Mouse (Mus musculus) neural tube, embryonic 11.5 days (tissue): ENCODE results near the gene Gm13030. TPM values are rescaled to one million over a fixed set of nuclear protein-coding genes. Genes with fewer than 3 reads are reported as not detected.
A peak's percentile ranks its signal among the peaks of the same experiment; 100 is the strongest.
"Not testable (repeated sequence)": the region's sequence is repeated elsewhere in the genome, so short reads cannot be mapped to it uniquely, and the experiment has no call there.

ENCODE experiments used
- ATAC-seq: fragments of 200-750 bp; cut with Nextera tagmentation; 2 replicates; pipeline ENCODE4 v1.8.0; 2017; ENCODE audit warnings: moderate number of reproducible peaks, mild to moderate bottlenecking, moderate TSS enrichment, moderate library complexity; ENCODE audit not compliant: insufficient read depth, low FRiP score, low TSS enrichment
- DNase-seq: peaks from one replicate; pipeline ENCODE4 v3.0.0-alpha.2; 2015; ENCODE audit warnings: low spot score
- H3K27ac ChIP-seq: fragments of 300-500 bp; sonication (generic); 2 replicates; pipeline ENCODE4 v1.5.1; 2014; ENCODE audit warnings: low read depth, mild to moderate bottlenecking, low read length
- H3K27me3 ChIP-seq: fragments of 300-500 bp; sonication (generic); 2 replicates; pipeline ENCODE4 v1.6.1; 2014; ENCODE audit warnings: mild to moderate bottlenecking, low read length, mixed read lengths; ENCODE audit not compliant: control insufficient read depth, insufficient read depth
- H3K36me3 ChIP-seq: fragments of 300-500 bp; sonication (generic); 2 replicates; pipeline ENCODE4 v1.6.1; 2014; ENCODE audit warnings: mild to moderate bottlenecking, low read length, moderate library complexity, mixed read lengths; ENCODE audit not compliant: control insufficient read depth, insufficient read depth
- H3K4me1 ChIP-seq: fragments of 300-500 bp; sonication (generic); 2 replicates; pipeline ENCODE4 v1.6.1; 2014; ENCODE audit warnings: low read length, mixed read lengths; ENCODE audit not compliant: control insufficient read depth, insufficient read depth
- H3K4me2 ChIP-seq: fragments of 300-500 bp; sonication (generic); 2 replicates; pipeline ENCODE4 v1.6.1; 2014; ENCODE audit warnings: low read depth, mild to moderate bottlenecking, moderate library complexity
- H3K4me3 ChIP-seq: fragments of 300-500 bp; sonication (generic); 2 replicates; pipeline ENCODE4 v1.5.1; 2014; ENCODE audit warnings: low read depth, low read length
- H3K9ac ChIP-seq: fragments of 300-500 bp; sonication (generic); 2 replicates; pipeline ENCODE4 v1.6.1; 2014; ENCODE audit warnings: mild to moderate bottlenecking, low read length
- H3K9me3 ChIP-seq: fragments of 300-500 bp; sonication (generic); 2 replicates; pipeline ENCODE4 v1.6.1; 2016; ENCODE audit warnings: low read length; ENCODE audit not compliant: control insufficient read depth
- WGBS: fragments of 180-500 bp; shearing (Covaris S2); extraction: QIAGEN DNeasy Blood & Tissue Kit; methylation state at CpG from one replicate; pipeline ENCODE4 v1.1.7; 2014; 5-methylcytosine and 5-hydroxymethylcytosine counted together
- polyA plus RNA-seq: library from polyadenylated mRNA; unstranded; fragments of >200 nt; fragmentation: Nextera tagmentation; extraction: Ambion mirVana; gene quantifications from 2 replicates; pipeline ENCODE4 v1.2.1, GENCODE M21; 2014

Gm13030 gene
- polyA plus RNA-seq, 1 experiment from 2014 or later, result not detected

DNA sequence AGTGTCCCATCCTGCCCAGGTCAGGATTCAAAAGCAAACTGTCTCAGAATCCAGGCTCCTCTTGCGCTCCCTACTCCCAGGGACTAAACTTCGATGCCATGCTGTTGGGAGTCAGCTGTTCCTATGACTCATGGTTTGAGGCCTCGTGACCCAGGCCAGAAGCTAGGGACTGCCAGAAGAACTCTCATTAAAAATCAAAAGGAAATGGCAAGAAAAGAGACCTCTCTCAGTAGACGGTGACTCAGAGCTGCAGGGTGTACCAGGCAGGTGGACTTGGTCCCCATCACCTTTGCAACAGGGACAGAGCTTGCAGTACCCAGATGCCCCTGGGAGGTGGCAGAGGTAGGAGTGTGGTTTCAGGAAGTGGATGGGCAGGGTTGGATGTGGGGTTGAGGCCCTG is 4.0 kb upstream of the Gm13030 start, which contains the start of gene Pla2g2e:
TSS of gene Pla2g2e (plus strand) at position 212 of the 400 bp plus-strand sequence.
- H3K4me2 ChIP-seq, result no peak within 1 kb of the TSS
- ATAC-seq, result no peak
- H3K36me3 ChIP-seq, result no peaks in the 10 kb centered on the region
- 83% methylated on average over 4 of the region's 4 CpGs for WGBS
- H3K9me3 ChIP-seq, result no peaks in the 10 kb centered on the region
- no peak within 1 kb of the TSS for H3K27ac ChIP-seq
- H3K4me3 ChIP-seq, result no peak within 1 kb of the TSS
- H3K27me3 ChIP-seq, result no peaks in the 10 kb centered on the region
- 0 out of 2 replicates have a peak, but pooled peaks cover 6% of the 10 kb centered on the region for H3K4me1 ChIP-seq
- H3K9ac ChIP-seq, result no peak within 1 kb of the TSS
- DNase-seq, result no peak

DNA sequence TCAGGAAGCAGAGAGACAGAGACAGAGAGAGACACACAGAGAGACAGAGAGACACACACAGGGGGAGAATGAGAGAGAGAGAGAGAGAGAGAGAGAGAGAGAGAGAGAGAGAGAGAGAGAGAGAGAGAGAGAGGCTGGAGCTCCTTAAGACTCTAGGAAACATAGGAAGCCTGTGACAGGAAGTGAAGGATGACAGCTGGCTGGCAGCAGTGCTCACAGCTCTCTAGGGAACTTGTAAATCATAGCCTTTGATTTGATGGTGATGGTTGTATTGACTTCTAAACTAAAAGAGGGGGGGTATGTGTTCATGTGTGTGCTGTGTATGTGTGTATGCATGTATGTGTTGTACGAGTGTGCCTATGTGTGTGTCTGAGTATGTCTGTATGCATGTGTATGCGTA is 2.2 kb upstream of the Gm13030 start:
- H3K27me3 ChIP-seq, result no peaks in the 10 kb centered on the region
- no peak overlapping the region for H3K4me2 ChIP-seq
- H3K4me1 ChIP-seq, result no peaks in the 10 kb centered on the region
- H3K9ac ChIP-seq, result no peak overlapping the region
- H3K27ac ChIP-seq, result no peak overlapping the region
- H3K4me3 ChIP-seq, result no peak overlapping the region
- H3K36me3 ChIP-seq, result no peaks in the 10 kb centered on the region
- DNase-seq (no peak), ATAC-seq (no peak)
- H3K9me3 ChIP-seq, result no peaks in the 10 kb centered on the region
- 95% methylated on average over 2 of the region's 2 CpGs for WGBS

DNA sequence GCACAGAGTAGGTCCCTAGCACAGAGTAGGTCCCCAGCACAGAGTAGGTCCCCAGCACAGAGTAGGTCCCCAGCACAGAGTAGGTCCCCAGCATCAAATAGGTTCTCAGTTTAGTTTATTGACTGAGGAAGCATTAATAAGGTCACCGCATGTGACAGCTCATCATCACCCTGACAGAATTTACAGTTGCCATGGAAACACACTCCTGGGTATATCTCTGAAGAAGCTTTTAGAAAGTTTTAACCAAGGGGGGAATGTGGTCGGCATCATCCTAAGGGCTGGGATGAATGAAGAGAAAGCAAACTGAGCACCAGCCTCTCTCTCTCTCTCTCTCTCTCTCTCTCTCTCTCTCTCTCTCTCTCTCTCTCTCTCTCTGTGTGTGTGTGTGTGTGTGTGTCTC is 1.5 kb upstream of the Gm13030 start:
- not testable (repeated sequence) for H3K27me3 ChIP-seq, DNase-seq, H3K4me3 ChIP-seq, H3K36me3 ChIP-seq, H3K27ac ChIP-seq, H3K4me2 ChIP-seq, H3K4me1 ChIP-seq, ATAC-seq, H3K9ac ChIP-seq, H3K9me3 ChIP-seq
- WGBS, result 92% methylated on average over 2 of the region's 2 CpGs

DNA sequence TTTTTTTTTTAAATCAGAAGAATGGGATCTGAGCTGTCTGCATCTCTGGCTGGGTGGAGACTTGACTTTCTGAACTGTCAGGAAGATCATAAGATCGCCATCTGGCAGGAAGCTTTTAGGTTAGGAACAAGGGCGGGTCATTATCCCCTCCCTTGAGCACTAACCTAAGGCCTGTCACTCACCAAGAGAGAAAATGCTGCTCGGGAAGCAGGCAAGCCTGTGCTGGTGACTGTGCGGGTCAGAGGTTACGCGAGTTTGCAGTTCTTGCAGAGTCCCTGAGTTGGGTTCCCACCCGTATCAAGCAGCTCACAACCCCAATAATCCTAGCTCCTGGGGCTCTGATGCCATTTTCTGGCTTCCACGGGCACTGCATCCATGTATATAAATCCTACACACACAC is 5.1 kb downstream of the Gm13030 start:
- DNase-seq, result no peak
- Histone ChIP-seq H3K36me3 (no peaks in the 10 kb centered on the region), H3K9me3 (no peaks in the 10 kb centered on the region), H3K27ac (no peak overlapping the region), H3K4me3 (no peak overlapping the region), H3K9ac (no peak overlapping the region), H3K27me3 (no peaks in the 10 kb centered on the region), H3K4me2 (no peak overlapping the region), H3K4me1 (no peaks in the 10 kb centered on the region)
- 55% methylated on average over 8 of the region's 8 CpGs for WGBS
- ATAC-seq, result no peak

DNA sequence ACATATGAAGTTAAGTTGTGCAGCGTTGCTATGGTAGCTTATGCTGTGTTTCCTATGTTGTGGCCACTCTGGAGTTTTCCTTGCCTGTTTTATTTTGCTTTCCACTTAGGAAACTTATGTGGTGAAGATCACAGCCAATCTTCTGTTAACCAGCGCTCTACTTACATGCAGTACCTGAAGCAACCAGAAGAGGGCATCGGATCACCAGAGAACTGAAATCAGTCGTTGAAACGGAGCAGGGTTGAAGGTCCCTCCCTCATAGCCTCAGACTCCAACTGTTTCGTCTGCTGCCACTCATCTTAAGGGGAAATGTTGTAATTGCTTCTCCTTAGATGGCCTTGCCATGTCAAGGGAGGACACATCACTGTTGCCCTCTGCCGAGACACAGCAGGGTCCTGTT is 7.4 kb downstream of the Gm13030 start:
- no peak overlapping the region for H3K27ac ChIP-seq
- no peak for ATAC-seq
- 14% methylated on average over 7 of the region's 7 CpGs for WGBS
- H3K9me3 ChIP-seq, result no peaks in the 10 kb centered on the region
- no peaks in the 10 kb centered on the region for H3K4me1 ChIP-seq
- no peak overlapping the region for H3K4me3 ChIP-seq
- no peaks in the 10 kb centered on the region for H3K27me3 ChIP-seq
- no peak overlapping the region for H3K9ac ChIP-seq
- no peak overlapping the region for H3K4me2 ChIP-seq
- DNase-seq, result peak; percentile 74
- H3K36me3 ChIP-seq, result no peaks in the 10 kb centered on the region

DNA sequence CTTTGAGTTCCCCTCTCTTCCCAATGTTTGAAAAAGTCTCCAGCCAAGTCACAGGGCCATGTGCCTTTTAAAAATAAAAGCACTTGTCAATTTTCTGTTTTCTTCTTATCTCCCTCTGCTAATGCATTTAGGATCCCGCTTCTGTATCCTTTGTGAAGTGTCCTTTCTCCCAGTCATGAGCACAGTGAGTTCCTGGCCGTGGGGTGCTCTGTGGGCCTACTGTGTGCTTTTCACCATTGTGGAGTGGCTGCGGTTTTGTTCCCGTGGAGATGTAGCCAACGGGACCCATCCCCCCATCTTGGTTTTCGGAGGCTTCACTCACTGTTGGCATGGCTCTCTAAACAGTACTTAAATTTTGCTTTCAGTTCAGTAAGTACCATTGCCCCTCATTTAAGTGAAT is 7.8 kb downstream of the Gm13030 start:
- no peak overlapping the region for H3K27ac ChIP-seq
- 78% methylated on average over 6 of the region's 6 CpGs for WGBS
- H3K4me2 ChIP-seq, result no peak overlapping the region
- no peaks in the 10 kb centered on the region for H3K4me1 ChIP-seq
- H3K36me3 ChIP-seq, result no peaks in the 10 kb centered on the region
- no peaks in the 10 kb centered on the region for H3K27me3 ChIP-seq
- H3K9ac ChIP-seq, result no peak overlapping the region
- no peak for ATAC-seq
- H3K9me3 ChIP-seq, result no peaks in the 10 kb centered on the region
- DNase-seq, result no peak
- H3K4me3 ChIP-seq, result no peak overlapping the region

DNA sequence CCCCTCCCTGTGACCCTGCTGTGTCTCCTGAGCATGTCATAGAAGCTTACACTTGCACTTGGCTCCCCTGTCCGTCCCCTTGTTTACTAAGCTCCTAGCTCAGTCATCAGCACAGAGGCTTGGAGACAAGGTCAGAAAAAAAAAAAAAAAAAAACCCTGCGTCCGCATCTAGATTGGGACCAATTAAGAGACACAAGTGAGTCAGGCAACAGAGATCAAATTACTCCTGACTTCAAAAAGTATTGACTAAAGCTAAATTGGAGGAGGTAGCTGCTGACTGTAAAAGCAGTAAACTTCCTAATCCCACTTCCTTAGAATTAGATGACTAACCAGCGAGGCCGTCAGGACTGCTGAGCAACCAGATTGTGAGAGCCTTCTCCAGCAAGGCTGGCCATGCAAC is 8.7 kb downstream of the Gm13030 start:
- DNase-seq (no peak), ATAC-seq (no peak)
- Histone ChIP-seq H3K4me1 (no peaks in the 10 kb centered on the region), H3K27me3 (no peaks in the 10 kb centered on the region), H3K27ac (no peak overlapping the region), H3K4me3 (no peak overlapping the region), H3K9ac (no peak overlapping the region), H3K9me3 (no peaks in the 10 kb centered on the region), H3K36me3 (no peaks in the 10 kb centered on the region), H3K4me2 (no peak overlapping the region)
- 28% methylated on average over 5 of the region's 5 CpGs for WGBS

DNA sequence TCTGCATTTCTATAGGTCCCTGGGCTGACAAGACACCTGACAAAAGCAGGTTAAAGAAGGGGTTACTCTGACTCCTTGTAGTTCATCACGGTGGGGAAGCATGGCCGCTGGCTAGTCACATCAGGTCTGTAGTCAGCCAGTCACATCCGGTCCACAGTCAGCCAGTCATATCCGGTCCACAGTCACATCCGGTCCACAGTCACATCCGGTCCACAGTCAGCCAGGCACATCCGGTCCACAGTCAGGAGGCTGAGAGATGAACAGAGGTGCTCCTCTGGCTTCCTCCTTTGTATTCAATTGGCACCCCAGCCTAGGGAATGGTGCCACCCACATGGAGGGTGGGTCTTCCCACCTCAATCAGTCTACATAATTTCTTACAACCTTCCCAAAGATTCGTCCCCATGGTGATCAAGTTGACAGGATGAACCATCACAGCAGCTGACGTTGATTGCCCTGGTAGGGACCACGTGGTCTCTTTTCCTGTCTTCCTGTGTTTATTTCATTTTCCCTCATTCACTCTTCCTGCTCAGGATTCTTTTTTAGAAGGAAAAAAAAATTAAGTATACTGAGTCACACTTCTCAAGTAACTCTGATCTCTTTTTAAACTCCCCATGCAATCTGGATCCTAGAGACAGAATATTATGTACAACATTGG is 10.3 kb downstream of the Gm13030 start, which contains the start of gene Pla2g5:
TSS of gene Pla2g5 (minus strand) at position 139 of the 655 bp plus-strand sequence.
- DNase-seq (no peak), ATAC-seq (no peak)
- WGBS, result 78% methylated on average over 10 of the region's 10 CpGs
- H3K4me2 ChIP-seq, result no peak within 1 kb of the TSS
- no peak within 1 kb of the TSS for H3K9ac ChIP-seq
- H3K9me3 ChIP-seq, result no peaks in the 10 kb centered on the region
- no peaks in the 10 kb centered on the region for H3K4me1 ChIP-seq
- no peaks in the 10 kb centered on the region for H3K27me3 ChIP-seq
- no peaks in the 10 kb centered on the region for H3K36me3 ChIP-seq
- H3K27ac ChIP-seq, result no peak within 1 kb of the TSS
- H3K4me3 ChIP-seq, result no peak within 1 kb of the TSS

DNA sequence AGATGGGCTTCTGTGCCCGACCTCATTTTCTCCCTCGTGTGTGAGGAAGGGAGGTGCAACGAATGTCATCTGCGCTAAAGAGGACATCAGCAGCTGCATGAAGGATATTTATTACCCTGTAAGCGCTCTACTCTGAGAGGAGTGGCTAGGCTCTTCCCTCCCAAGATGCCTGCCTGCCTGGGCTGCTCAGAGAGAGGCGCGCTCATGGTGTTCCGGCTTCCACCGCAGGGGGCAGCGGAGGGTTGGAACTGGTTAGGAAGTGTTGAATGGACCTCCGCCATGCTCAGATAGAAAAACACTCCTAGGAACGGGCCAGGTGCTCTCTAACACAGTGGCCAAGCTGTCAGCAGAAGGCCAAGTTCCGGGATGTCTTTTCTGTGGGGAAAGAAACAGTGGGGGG is 14.0 kb downstream of the Gm13030 start:
- peak overlapping the region; percentile 19; the same call in 1 of the 2 replicates for H3K4me3 ChIP-seq
- H3K4me1 ChIP-seq, result no peaks in the 10 kb centered on the region
- no peaks in the 10 kb centered on the region for H3K36me3 ChIP-seq
- WGBS, result 5% methylated on average over 13 of the region's 13 CpGs
- peak overlapping the region; percentile 43; the same call in 1 of the 2 replicates for H3K9ac ChIP-seq
- no peak overlapping the region for H3K27ac ChIP-seq
- no peaks in the 10 kb centered on the region for H3K27me3 ChIP-seq
- H3K9me3 ChIP-seq, result no peaks in the 10 kb centered on the region
- H3K4me2 ChIP-seq, result peak overlapping the region; percentile 33
- DNase-seq (peak; percentile 91), ATAC-seq (peak; percentile 60; the same call in 1 of the 2 replicates)
